Mouse (Mus musculus): ENCODE data around the gene Hist1h2ag.
"Not testable (repeated sequence)": the region's sequence is repeated elsewhere in the genome, so short reads cannot be mapped to it uniquely, and the experiment has no call there.

DNA sequence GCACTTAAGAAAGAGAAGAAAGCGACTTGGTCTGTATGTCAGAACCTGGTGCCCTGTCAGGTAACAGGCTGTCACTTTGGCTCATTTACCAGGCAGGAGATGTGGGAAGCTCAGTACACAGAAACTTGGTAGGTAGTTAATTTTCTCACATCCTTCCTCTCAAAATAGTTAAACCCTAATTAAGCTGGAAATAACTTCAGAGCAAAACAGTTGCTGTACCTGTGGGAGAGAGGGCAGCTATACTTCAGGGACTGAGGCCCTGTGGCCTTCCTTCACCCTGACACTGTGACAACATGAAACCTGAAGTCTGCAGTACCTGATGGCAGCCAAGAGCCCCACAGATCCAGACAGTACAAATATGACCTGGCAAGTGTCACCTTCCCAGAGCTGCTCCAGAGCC lies 41.4 kb upstream of the Hist1h2ag start, which contains the start of gene Vmn1r188:
- not testable (repeated sequence) for TF ChIP-seq CTCF (conservative IDR thresholded peaks at IDR 0.05; ENCODE audit: insufficient read depth, insufficient read length, low read depth, low read length); POLR2A (IDR thresholded peaks at IDR 0.05; ENCODE audit: low read depth, low read length)

Data from kidney, adult 2 months (tissue).